Mouse (Mus musculus) testis, postnatal 10 days (tissue): ENCODE measurements around the gene Cmah.

Experiments used
- DNase-seq: peaks from one replicate; pipeline ENCODE4 v3.0.0; 2021; ENCODE audit warnings: low spot score

The Cmah gene

GRCm38 (mm10) chr13:24515101-24515675 lies 188.0 kb downstream of the Cmah start:
- no peak for DNase-seq

DNA sequence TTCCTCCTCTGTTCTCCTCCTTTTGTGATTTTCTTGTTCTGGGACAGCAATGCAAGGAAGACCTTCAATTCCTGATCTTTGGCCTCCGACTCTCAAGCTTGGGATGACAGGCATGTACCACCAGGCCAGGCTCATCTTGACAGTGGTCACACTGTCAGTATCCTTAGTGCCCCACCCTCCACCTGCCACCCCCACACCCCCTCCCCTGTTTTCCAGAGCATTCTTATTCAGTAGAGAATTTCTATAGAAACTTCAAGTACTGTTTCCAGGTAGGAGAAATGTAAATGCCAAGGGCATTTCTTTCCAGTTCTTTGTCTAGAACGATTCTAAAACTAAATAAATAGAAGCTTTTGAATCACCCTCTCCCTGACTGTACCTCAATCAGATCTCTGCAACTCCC lies 190.6 kb downstream of the Cmah start:
- DNase-seq = no peak

GRCm38 (mm10) chr13:24518887-24519286 lies 191.7 kb downstream of the Cmah start:
- peak; percentile 63 for DNase-seq

- DNase-seq = no peak
Observed at GRCm38 (mm10) chr13:24519976-24520647, 192.9 kb downstream of the Cmah start.

DNA sequence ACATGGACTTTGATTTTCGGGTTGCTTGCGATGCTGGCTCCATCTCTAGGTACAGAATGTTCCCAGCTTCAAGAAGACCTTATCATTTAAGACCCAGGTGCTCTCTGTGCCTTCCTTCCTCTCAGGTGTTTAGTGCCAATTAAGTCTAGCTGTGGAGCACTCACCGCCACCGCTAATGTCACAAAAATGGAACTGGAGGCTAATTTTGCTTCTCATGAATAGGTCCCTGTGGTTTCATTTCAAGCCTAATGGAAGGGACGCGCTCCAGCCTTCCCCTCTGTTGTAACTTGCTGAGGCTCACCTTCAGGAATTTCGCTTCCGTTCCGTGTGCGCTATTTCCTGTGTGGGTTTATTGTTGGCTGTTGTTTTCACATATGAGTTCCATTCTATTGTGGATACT lies 193.6 kb downstream of the Cmah start:
- no peak for DNase-seq

- no peak for DNase-seq
Observed at GRCm38 (mm10) chr13:24521446-24522342, 194.5 kb downstream of the Cmah start.

- no peak for DNase-seq
Observed at GRCm38 (mm10) chr13:24522343-24522837, 195.2 kb downstream of the Cmah start.

GRCm38 (mm10) chr13:24523587-24524221 lies 196.5 kb downstream of the Cmah start:
- DNase-seq = no peak

DNA sequence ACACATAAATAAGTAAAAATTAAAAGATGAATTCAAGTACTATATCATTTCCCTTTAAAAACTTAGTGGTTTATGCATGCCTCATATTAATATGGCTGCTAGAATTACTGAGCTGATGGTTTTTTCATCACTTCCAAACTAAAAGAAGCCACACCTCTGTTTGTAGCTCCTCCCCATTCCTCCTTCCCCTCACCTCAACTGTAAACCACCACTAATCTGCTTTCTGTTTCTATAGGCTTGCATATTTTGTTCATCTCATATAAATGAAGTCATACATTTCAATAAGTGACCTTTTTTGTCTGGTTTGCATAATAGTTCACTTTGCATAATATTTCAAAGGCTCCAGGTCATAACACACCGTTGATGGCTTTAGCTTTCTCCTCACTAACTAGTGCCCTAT lies 197.3 kb downstream of the Cmah start:
- DNase-seq = no peak

GRCm38 (mm10) chr13:24525551-24525950 lies 198.3 kb downstream of the Cmah start:
- no peak for DNase-seq

- DNase-seq = no peak
Observed at GRCm38 (mm10) chr13:24526916-24527315, 199.7 kb downstream of the Cmah start.
